Mouse (Mus musculus) T-helper 17 cell (primary cell): ENCODE measurements around the gene C1qtnf1.

Source experiments
- in situ Hi-C, 2 experiments: fragments of 300-600 bp; cut with MboI, MseI; formaldehyde crosslinking; loops; 1 replicate in 1 of 2; 2 replicates in 1 of 2; pipeline ENCODE4 v1.15.1; 2025; ENCODE audit warnings: high pct_unique_total_duplicates in 2 of 2

C1qtnf1 gene

GRCm38 (mm10) chr11:118410479-118410878 lies 17.5 kb upstream of the C1qtnf1 start:
- in situ Hi-C loops = no loop called here

DNA sequence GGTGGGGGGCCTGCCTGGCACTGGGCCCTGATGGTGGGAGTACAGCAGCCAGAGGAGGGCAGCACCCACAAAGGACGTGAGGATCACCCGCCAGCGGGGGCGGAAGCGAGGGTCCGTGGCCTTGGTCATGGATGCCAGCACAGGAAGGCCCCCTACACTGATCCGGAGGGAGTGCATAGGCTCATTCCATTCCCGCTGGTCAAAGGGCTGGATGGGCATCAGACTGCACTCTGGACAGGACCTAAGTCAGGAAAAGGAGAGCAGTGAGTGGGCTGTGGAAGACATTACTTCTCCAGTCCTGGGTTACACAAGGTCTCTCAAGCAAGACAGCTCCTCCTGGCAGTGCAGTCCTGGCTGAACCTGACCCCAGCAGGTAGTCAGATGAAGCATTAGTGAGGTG lies 16.7 kb upstream of the C1qtnf1 start:
- in situ Hi-C loops = no loop called here

DNA sequence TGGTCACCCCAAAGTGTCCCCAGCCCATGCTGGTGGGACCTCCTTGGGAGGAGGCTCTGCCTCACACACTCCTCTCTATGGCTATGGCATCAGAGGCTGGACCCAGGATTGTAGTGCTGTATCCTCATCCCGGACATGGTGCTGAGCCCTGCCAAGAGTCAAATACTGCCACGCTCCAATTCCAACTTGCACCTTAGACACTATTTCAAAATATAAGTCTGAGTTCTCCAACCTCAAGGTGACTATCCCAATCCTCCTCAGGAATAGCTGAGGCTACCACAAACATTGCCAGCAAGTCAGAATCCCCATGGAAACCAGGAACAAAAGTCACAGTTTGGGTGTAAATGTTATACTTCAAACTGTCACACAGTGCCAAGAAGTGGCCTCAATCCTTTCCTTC lies 15.4 kb upstream of the C1qtnf1 start:
- in situ Hi-C loops = no loop called here

GRCm38 (mm10) chr11:118413055-118413454 lies 14.9 kb upstream of the C1qtnf1 start:
- in situ Hi-C loops = no loop called here

GRCm38 (mm10) chr11:118414270-118414669 lies 13.7 kb upstream of the C1qtnf1 start:
- in situ Hi-C loops = no loop called here

DNA sequence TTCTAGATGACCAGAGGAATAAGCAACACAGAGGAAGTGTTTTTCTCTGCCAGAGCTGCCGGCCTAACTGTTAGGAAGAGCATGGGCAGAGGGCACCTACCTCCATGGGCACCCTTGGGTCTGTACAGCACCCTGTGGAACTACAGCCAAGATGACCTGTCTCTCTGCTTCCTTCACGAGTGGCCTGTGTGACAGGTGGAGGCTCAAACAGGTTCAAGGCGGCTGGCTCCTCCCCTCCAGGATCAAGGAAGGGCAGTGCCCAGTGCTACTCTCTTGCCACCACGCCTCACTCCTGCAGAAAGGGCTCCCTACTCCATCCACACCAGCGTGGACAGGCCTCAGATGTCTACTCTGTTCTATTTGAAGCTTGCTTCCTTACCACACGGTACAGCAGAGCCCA lies 12.4 kb upstream of the C1qtnf1 start:
- in situ Hi-C loops = no loop called here

GRCm38 (mm10) chr11:118416046-118416445 lies 12.0 kb upstream of the C1qtnf1 start:
- in situ Hi-C loops = no loop called here

- in situ Hi-C loops = no loop called here
Measured at GRCm38 (mm10) chr11:118417496-118417895, 10.5 kb upstream of the C1qtnf1 start.

DNA sequence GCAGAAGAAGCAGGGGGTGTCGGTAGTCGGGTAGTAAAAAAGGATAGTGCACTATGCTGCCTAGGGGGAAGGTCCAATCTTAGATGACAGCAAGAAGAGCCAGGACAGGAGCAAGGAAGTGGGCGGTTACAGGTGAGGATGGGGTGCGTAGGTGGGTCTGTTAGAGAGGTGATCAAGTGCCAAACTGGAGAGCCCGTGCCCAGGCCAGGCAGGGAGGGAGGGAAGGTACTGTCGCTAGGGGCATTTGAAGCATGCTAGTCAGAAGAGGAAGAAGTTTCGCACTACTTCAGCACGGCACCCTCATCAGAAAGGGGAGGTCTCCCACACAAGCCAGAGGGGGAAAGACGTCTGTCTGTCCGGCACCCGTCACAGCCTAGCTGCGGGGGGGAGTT lies 9.6 kb upstream of the C1qtnf1 start:
- in situ Hi-C loops = no loop called here

GRCm38 (mm10) chr11:118418834-118419504 lies 9.0 kb upstream of the C1qtnf1 start, which contains the start of gene Cant1:
Cant1 (minus strand) TSS chr11:118419086.
- in situ Hi-C loops = no loop called here

GRCm38 (mm10) chr11:118420261-118420660 lies 7.7 kb upstream of the C1qtnf1 start:
- in situ Hi-C loops = no loop called here

DNA sequence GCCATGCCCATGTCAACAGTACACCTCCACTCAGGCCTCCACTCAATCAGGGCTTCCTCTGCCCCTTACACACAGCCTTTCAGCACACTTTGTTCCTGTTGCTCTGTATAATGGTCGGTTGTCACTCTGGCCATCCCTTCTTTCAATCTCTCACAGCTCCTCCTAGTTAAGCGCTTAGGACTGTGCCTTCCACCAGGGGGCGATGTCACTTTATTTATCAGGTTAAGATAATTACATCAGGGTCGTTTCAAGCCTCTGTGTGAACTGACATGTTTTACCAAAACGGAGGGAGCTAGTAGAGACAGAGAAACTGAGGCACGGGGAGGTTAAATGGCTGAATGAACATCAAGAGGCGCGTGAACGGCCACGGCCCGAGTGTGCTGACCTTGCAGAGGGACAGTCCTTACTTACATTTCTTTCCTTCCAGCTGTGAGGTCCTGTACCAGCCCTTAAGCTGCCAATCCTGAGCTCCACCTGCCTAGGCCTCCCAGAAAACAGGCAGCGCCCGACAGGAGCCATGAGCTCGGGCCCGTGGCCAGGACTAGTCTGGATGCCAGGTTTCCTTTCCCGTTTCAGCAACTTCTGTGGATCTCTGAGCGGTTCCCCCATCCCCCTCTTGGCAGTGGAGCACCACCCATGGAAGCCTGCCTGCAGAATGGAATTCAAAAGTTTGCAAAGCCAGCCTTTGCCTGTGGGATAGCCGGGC lies 4.6 kb upstream of the C1qtnf1 start:
- in situ Hi-C loops = no loop called here

DNA sequence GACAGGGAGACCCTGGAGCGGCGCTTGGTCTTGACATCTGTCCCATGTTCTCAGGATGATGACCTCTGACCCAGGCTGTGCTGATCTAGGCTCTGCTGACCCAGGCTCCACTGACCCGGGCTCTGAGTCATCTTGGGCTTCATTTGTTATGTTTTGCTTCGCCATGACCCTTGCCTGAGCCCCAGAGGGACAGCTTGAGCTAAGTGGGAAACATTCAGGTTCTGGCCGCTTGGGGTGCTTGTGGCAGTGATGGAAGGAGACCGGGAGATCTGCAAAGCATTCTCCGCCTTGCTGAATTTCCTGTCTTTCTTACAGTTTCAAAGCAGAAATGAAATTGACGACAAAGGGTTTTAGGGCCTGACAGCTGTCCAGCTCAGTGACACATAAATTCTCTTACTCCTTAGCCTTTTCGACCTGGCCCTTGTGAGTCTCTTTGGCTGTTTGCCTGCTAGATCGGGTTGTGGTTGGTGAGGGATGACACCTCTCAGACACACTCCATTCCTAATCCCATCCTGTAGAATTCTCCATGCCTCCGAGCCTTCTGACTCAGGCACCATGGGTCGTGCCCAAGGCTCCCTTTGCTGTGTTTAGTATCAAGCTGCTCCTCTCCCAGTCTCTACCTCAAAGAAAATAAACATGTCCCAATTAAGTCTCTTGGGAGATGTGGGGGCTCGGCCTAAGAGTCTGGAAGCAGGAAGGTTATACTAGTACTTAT lies 3.2 kb upstream of the C1qtnf1 start:
- in situ Hi-C loops = no loop called here

DNA sequence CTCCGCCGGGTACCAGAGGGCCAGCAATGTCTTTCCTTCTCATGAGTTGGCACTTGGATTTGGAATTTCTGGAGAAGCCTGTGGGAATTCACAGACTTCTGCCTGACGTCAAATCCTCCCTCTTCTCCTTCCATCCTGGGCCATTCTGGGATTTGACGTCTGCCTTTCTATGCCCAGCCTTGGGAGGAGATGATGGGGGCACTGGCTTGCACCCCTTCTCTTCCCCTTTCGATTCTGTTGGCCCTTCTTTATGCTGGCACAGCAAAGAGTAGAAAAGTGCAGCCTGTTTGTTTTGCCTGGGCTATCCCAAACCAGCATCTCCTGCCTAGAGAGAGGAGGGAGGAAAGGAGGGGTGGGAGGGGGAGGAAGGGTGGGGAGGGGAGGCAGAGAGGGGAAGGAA lies 1.2 kb upstream of the C1qtnf1 start:
- in situ Hi-C loops = no loop called here

GRCm38 (mm10) chr11:118427266-118427779 lies 680 bp upstream of the C1qtnf1 start:
- in situ Hi-C loops = no loop called here

DNA sequence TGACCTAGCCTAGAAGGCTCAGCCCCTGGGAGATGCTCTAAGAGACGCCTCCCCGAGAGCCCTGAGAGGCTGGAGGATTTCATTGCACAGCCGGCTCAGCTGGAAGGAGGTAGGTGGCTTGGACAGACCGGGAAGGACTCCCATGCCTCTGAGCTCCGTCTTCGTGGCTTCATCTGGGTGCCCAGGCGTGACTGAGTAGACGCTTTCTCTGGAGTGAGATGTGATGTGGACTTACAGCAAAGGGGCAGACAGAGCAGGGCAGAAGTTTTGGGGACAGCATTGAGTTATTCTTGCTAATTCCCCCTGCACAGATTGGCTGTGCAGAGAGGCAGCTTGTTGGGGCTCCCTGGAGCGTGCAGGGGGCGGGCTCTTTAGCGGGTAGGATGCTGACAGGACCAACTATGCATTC lies 461 bp downstream of the C1qtnf1 start:
- in situ Hi-C loops = no loop called here

DNA sequence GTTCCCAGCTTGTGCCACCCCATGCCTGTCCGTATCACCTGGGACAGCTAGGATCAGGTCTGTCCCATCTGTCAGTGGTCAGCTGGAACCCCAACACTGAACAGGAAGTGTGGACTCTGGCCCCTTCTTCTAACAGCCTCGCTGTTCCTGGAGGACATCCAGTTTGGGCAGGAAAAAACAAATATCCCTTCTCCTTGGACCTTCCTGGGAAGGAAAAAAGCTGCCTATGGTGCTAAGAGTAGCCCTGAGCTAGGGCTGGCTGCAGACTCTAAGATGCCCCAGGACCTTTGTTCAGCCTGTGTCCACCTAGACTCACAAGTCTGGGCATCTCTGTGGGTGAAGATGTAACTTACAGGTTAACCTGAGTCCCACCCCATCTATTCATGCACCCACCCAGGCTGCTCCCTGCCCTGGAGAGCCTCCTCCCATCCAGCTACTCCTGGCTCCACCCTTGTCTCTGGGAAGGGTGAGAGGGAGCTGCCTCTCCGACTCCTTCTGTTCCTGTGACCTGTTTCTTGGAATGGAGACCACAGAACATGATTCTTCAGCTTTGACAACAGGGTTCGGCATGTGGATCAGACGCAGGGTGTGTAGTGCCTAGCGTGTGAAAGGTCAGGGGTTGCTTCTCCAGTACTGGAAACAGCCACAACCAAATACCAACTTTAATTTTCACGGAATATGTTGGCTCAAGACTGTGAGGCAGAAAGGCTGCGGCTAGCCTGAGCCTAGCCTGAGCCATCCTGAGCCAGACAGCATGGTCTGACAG lies 1.1 kb downstream of the C1qtnf1 start:
- in situ Hi-C loops = no loop called here

DNA sequence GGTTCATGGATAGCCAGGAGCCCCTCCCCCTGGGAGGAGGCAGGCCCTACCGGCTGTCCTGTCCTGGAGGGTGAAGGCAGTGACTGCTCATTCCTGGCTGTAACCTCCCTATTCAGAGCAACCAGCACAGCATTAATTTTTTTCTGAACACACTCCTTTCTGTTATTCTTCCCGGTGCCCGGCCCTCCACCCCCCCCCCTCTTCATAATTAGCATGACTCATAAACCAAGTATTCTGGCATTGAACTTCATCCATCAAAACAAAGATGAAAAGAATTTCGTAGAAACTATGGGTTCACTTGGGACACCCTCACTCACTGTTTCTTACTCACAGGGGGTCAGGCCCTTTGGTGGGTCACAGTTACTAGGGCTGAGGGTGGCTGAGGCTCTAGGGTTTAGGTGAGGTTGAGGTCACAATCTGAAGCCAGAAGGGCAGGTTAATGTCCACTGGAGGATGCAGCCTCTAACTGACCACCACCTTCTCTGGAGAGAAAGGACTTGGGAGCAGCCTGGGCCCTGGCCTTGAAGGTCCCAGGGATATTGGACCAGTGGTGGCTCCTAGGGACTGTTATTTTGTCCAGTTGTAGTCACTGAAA lies 2.4 kb downstream of the C1qtnf1 start:
- in situ Hi-C loops = no loop called here

DNA sequence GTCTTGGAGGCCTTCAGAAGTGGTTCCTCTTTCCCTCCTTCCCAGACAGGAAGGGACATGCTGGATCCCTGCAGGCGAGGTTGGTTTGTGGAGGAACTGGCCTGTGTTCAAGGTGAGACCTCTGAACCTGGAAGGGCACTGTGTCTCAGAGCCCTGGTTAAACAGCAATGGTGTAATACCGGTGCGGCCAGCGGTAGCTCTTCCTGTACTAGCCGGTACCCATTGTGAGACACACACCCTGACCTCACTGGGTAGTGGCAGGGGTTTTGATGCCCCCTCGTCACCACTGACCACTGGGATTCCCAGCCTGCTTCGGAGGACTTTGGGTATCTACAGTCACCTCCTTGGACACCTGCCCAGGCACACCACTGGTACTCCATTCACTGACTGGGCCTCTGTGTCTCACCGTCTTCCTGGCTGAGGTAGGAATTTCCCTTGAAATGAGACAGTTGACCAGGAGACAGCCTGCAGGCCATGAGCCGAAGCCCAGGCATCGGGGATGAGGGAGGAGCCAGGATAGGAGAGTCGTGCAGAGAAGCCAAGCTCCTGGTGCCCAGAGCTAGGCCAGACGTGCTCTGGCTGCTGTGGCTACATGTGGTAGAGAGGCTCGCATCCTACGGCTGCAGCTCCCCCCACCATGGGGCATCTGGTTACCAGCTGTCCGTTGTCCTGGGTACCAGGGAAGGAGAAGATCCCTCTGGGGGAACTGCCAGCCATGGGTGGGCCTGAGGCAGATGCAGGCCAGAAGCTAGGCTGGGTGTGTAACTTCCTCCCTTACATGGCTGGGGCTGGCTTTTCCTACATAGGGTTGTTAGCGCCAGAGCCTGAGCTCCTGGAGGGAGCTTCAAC lies 3.3 kb downstream of the C1qtnf1 start:
- in situ Hi-C loops = no loop called here

DNA sequence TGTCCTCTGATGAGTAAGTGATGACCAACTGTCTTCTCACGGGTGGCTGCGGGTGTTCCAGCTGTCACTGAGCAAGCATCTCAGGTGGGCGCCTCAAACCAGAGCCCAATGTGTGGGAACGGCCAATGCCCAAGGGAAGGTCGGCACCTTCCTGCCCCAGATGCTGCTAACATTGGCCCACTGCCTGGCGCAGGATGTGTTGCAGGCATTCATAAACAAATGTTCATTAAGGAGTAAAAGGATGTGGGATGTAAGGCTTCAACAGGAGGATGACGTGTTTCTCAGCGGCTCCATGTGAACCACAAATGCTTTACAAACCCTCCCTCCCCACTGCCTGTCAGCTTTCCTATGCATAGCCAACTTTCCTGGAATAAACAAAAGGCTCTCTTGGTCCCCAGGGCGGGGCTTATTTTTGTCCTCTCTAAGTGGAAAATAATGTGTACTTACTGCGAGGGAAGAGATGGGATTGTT lies 5.4 kb downstream of the C1qtnf1 start:
- in situ Hi-C loops = no loop called here
